Mouse (Mus musculus) forebrain, embryonic 16.5 days (tissue): ENCODE data around the gene Megf6. TPM values are rescaled to one million over a fixed set of nuclear protein-coding genes. Genes with fewer than 3 reads are reported as not detected.

ENCODE experiments used
- ATAC-seq: fragments of 200-750 bp; cut with Nextera tagmentation; 2 replicates; pipeline ENCODE4 v1.8.0; 2017; ENCODE audit warnings: mild to moderate bottlenecking, moderate library complexity
- H3K27ac ChIP-seq: fragments of 300-500 bp; sonication (generic); 2 replicates; pipeline ENCODE4 v1.5.1; 2014; ENCODE audit warnings: low read length, control low read depth
- H3K27me3 ChIP-seq: fragments of 300-500 bp; sonication (generic); replicated peaks from 2 replicates; pipeline ENCODE4 v1.6.1; 2014; ENCODE audit warnings: low read length; ENCODE audit not compliant: control insufficient read depth, insufficient read depth
- H3K36me3 ChIP-seq: fragments of 300-500 bp; sonication (generic); 2 replicates; pipeline ENCODE4 v1.6.1; 2014; ENCODE audit not compliant: control insufficient read depth, insufficient read depth
- H3K4me1 ChIP-seq: fragments of 300-500 bp; sonication (generic); replicated peaks from 2 replicates; pipeline ENCODE4 v1.6.1; 2014; ENCODE audit warnings: low read length; ENCODE audit not compliant: control insufficient read depth, insufficient read depth
- H3K4me2 ChIP-seq: fragments of 300-500 bp; sonication (generic); 2 replicates; pipeline ENCODE4 v1.6.1; 2014; ENCODE audit warnings: mild to moderate bottlenecking, low read length, control low read depth
- H3K4me3 ChIP-seq: fragments of 300-500 bp; sonication (generic); replicated peaks from 2 replicates; pipeline ENCODE4 v1.5.1; 2014; ENCODE audit warnings: mild to moderate bottlenecking, low read length, control low read depth
- H3K9ac ChIP-seq: fragments of 300-500 bp; sonication (generic); replicated peaks from 2 replicates; pipeline ENCODE4 v1.6.1; 2014; ENCODE audit warnings: low read depth, low read length, control low read depth
- H3K9me3 ChIP-seq: fragments of 300-500 bp; sonication (generic); 2 replicates; pipeline ENCODE4 v1.6.1; 2016; ENCODE audit warnings: low read length; ENCODE audit not compliant: control insufficient read depth
- WGBS: fragments of 180-500 bp; shearing (Covaris S2); extraction: QIAGEN DNeasy Blood & Tissue Kit; methylation state at CpG from one replicate; pipeline ENCODE4 v1.1.7; 2014; 5-methylcytosine and 5-hydroxymethylcytosine counted together
- polyA plus RNA-seq: library from polyadenylated mRNA; unstranded; fragments of >200 nt; fragmentation: Nextera tagmentation; extraction: Ambion mirVana; gene quantifications from 2 replicates; pipeline ENCODE4 v1.2.1, GENCODE M21; 2015

Gene Megf6
- polyA plus RNA-seq, 1 experiment from 2014 or later = 10.0 TPM

DNA sequence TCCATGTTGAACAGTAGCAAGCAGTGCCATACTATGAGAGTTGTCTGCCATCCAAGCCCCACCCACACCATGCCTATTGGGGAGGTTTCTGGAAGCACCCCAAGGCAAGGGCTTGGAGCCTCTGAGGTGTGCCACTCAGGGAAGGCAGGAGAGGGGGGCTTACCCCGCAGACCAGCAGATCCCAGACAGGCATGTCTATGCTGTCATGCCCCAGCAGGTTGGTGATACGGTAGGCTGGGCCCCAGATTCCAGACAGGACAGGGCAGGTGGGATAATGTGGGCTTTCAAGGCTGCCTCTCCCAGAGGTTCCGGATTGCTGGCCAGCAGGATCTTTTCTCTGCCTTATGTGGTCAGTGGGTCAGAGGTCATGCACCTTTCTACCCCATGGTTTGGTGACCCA lies 65.5 kb downstream of the Megf6 start:
- no peak overlapping the region for H3K27ac ChIP-seq
- H3K9ac ChIP-seq = no peak overlapping the region
- H3K4me2 ChIP-seq = no peak overlapping the region
- ATAC-seq = no peak
- peaks cover 12% of the 10 kb centered on the region for H3K4me1 ChIP-seq
- no peak overlapping the region for H3K4me3 ChIP-seq
- no peaks in the 10 kb centered on the region for H3K9me3 ChIP-seq
- WGBS = 71% methylated on average over 3 of the region's 3 CpGs
- no peaks in the 10 kb centered on the region for H3K36me3 ChIP-seq
- no peaks in the 10 kb centered on the region for H3K27me3 ChIP-seq

DNA sequence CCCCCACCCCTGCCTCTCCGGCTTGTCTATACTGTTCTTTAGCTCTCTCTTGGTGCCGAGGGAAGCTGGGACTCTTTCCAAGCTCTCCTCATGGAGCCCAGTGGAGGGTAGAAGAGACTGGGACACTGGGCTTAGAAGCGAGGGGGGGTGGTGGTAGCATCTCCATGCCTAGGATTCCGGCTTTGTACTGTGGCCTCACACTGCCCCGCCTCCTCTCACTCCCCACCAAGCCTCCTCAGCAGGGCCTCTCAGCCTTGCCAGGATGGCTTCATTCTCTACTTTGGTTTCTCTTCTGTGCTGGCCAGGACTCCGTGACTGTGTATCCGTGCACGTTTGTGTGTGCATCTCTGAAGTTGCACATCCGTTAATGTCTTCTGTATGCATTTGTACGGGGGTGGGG lies 66.4 kb downstream of the Megf6 start:
- Histone ChIP-seq H3K4me3 (0 out of 2 replicates have a peak overlapping the region, but pooled peaks have one; percentile 12), H3K9ac (no peak overlapping the region; the same call in 1 of the 2 replicates), H3K27ac (no peak overlapping the region), H3K27me3 (no peaks in the 10 kb centered on the region), H3K36me3 (no peaks in the 10 kb centered on the region), H3K4me1 (peaks cover 12% of the 10 kb centered on the region), H3K9me3 (no peaks in the 10 kb centered on the region), H3K4me2 (peak overlapping the region; percentile 43)
- WGBS = 5% methylated on average over 10 of the region's 10 CpGs
- 0 out of 2 replicates have a peak, but pooled peaks have one; percentile 8 for ATAC-seq

DNA sequence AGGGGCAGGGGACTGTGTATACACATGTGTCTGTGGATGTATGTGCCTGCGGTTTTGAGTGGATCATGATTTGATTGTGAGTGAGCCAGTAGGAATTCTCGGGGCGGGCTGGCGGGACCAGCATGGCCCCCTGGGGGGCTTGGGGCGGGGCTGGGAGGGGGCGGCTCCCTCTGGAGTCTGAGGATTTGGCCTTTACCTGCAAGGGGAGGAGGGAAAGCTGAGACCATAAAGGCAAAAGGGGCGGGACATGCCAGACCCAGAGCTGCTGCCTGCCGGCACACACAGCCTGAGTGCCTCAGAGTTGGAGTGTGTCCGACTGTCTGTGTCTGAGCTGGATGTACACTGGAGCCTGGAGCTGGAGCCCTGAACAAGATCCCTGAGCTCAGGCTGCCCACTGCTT lies 66.8 kb downstream of the Megf6 start:
- Histone ChIP-seq H3K4me3 (peak overlapping the region; percentile 12; the same call in 1 of the 2 replicates), H3K9ac (peak overlapping the region; percentile 40), H3K36me3 (no peaks in the 10 kb centered on the region), H3K4me2 (peak overlapping the region; percentile 43), H3K4me1 (peaks cover 12% of the 10 kb centered on the region), H3K27ac (no peak overlapping the region), H3K27me3 (no peaks in the 10 kb centered on the region), H3K9me3 (no peaks in the 10 kb centered on the region)
- 4% methylated on average over 9 of the region's 9 CpGs for WGBS
- peak; percentile 52 for ATAC-seq

DNA sequence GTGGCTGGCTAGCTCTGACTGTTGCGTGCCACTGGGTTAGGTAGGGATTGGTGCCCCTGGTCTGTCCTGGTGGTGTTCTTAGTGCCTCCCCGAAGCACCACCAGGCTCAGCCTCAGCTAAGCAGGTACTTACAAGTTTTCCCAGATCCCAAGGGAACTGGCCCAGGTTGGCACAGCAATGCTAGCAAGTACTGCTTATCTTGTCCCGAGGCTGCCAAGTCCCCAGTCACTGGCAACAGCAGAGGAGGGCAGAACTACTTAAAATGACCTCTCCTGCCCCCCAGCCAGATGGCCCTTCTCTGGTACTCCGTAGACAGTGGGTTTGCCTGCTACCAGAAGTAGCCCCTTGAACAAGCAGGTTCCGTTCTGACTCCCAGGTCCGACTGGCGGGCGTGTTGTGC lies 68.7 kb downstream of the Megf6 start:
- ATAC-seq = no peak
- Histone ChIP-seq H3K36me3 (no peaks in the 10 kb centered on the region), H3K4me3 (no peak overlapping the region), H3K27me3 (no peaks in the 10 kb centered on the region), H3K9ac (no peak overlapping the region), H3K4me1 (peaks cover 12% of the 10 kb centered on the region), H3K9me3 (no peaks in the 10 kb centered on the region), H3K4me2 (no peak overlapping the region), H3K27ac (no peak overlapping the region)
- 86% methylated on average over 8 of the region's 8 CpGs for WGBS

DNA sequence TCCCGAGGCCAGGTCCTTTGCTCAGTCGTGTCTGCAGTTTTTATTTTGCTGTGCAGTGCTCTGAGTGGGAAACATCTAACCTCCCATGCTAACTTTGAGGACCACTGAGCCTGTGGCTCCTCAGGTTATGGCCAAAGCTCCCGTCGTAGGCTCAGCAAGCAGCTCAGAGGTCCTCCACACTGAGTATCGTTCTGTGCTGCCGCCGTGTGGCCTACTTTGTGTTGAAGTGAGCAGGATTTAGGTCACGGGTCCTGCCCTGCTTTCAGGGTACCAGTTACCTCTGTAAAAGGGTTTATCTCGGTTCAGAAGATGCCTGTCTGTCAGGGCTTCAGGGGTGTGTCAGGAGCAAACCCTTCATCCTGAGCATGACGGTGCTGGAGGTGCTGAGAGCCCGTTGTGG lies 70.1 kb downstream of the Megf6 start:
- no peaks in the 10 kb centered on the region for H3K27me3 ChIP-seq
- no peak overlapping the region for H3K4me3 ChIP-seq
- H3K4me1 ChIP-seq = peaks cover 12% of the 10 kb centered on the region
- ATAC-seq = no peak
- WGBS = 65% methylated on average over 11 of the region's 11 CpGs
- no peaks in the 10 kb centered on the region for H3K9me3 ChIP-seq
- no peak overlapping the region for H3K4me2 ChIP-seq
- H3K36me3 ChIP-seq = no peaks in the 10 kb centered on the region
- no peak overlapping the region for H3K9ac ChIP-seq
- H3K27ac ChIP-seq = no peak overlapping the region

DNA sequence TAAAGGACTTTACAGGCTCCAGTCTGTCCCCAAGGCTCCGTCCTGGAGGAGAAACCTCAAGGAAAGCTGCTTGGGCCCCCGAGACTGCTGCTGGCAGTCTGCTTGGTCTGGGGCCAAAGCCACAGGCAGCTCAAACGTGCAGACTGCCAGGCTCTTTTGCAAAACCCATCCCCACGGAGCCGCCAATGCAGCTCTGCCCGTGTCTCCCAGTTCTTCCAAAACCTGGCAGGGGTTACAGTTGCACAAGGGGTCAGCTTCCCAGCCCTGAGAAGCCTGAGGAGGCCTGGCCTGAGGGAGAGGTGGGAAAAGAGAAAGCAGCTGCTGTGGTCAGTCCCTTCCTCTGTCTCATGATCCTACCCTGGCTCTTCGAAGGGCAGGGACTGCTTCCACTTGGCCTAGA lies 74.8 kb downstream of the Megf6 start:
- Histone ChIP-seq H3K4me1 (no peaks in the 10 kb centered on the region; the same call in 1 of the 2 replicates), H3K9me3 (no peaks in the 10 kb centered on the region), H3K4me2 (no peak overlapping the region), H3K27ac (no peak overlapping the region), H3K27me3 (no peaks in the 10 kb centered on the region), H3K36me3 (no peaks in the 10 kb centered on the region), H3K4me3 (no peak overlapping the region), H3K9ac (no peak overlapping the region)
- 58% methylated on average over 7 of the region's 7 CpGs for WGBS
- ATAC-seq = no peak

DNA sequence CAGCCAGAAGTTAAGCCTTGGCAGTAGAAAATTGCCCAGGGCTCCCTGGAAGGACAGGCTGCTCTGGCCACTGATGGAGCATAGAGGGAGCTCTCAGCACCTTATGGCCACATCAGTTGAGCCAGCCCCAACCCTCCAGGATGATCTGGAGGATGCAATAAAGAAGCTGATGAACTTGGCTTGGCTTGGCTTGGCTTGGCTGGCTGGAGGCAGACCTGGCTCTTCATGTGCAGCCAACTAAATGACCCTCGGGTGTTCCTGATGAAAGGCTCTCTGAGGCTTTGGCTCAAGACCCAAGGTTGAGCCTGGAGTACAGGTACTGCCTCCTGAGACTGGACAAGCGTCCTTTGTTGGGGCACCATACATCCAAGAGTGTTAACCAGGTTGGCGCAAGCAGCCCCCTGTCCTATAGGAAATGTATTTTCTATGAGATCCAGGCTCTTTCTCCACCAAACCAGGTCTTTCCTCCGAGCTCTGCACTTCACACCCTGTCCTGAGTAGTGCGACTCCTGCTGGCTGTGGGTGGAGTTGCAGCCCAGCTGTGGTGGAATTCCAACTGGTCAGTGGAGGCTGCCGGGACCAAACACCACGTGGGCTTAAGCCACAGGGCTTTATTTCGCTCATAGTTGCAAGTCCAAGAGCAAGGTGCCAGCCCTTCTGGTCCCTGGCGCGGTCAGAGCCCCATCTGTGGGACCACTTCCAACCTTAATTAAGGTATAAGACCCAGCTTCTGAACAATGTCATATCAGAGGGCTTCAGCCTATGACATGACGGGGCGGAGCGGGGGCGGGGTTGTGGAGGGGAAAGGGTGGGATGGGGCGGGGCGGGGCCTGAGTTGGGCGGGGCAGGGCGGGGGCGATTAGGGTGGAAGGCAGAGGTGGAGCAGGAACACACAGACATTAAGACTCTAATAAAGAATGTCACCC lies 75.8 kb downstream of the Megf6 start:
- 8% methylated on average over 17 of the region's 19 CpGs for WGBS

DNA sequence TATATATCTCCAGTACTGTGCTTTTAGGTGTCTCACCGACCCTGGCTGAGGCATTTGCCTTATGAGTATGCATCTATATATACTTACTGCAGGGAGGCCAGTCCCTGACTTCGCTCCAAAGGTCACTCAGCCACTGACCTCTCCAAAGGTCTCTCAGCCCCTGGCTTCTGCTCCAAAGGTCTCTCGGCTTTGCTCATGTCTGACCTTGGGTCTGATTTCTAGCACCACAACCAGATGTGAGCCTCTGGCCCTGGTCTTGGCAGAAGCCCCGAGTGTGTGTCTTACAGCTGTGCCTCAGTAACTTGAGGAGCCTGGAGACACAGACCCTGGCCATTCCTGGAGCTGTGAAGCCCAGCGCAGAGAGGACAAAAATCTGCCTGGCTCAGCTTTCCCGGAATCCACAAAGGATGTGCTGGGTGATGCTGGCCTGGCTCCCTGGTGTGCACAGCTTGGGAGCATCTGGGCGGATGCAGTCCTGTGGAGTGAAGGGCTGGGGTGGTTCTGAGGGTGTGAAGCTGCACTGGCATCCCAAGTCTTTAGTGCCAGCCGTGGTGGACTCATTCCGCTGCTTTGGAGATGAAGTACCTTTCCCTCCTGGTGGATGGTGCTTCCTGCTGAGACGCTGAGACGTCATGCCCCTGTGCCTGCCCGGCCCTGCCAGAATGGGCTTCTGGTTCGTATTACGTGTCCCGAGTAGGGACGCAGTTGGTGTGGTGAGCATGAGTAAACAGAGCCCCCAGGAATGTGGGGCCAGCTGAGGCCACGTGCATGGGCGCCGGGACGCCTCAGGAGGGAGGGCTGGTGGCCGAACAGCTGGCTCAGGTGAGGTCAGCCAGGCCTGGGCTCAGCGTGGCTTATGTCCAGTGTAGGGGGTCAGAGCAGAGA lies 76.9 kb downstream of the Megf6 start:
- H3K4me2 ChIP-seq = no peak overlapping the region
- H3K36me3 ChIP-seq = no peaks in the 10 kb centered on the region

More for the DNA sequence above, 75.8 kb downstream of the Megf6 start:
- H3K4me1 ChIP-seq = no peaks in the 10 kb centered on the region; the same call in 1 of the 2 replicates
- no peak overlapping the region for H3K4me2 ChIP-seq
- no peak for ATAC-seq
- no peaks in the 10 kb centered on the region for H3K36me3 ChIP-seq
- H3K4me3 ChIP-seq = no peak overlapping the region
- no peaks in the 10 kb centered on the region for H3K9me3 ChIP-seq
- no peak overlapping the region for H3K27ac ChIP-seq
- H3K27me3 ChIP-seq = no peaks in the 10 kb centered on the region
- no peak overlapping the region for H3K9ac ChIP-seq

More for the DNA sequence above, 76.9 kb downstream of the Megf6 start:
- no peak for ATAC-seq
- H3K9ac ChIP-seq = no peak overlapping the region
- H3K27me3 ChIP-seq = no peaks in the 10 kb centered on the region
- no peak overlapping the region for H3K4me3 ChIP-seq
- no peaks in the 10 kb centered on the region for H3K9me3 ChIP-seq
- H3K4me1 ChIP-seq = no peaks in the 10 kb centered on the region; the same call in 1 of the 2 replicates
- H3K27ac ChIP-seq = no peak overlapping the region
- 56% methylated on average over 22 of the region's 22 CpGs for WGBS
